Mouse (Mus musculus): Measurements from ENCODE around the gene Cmip. TPM values are rescaled to one million over a fixed set of nuclear protein-coding genes. Genes with fewer than 3 reads are reported as not detected.

The Cmip gene
- polyA plus RNA-seq, 2 experiments = 27.1 to 39.7 TPM

GRCm38 (mm10) chr8:117440759-117441158 is 183.9 kb downstream of the Cmip start:
- Histone ChIP-seq H3K4me1 (ENCODE audit: control insufficient read depth, insufficient read depth, low read length) (no peaks in the 10 kb centered on the region), H3K4me3 (replicated peaks; ENCODE audit: low read length) (no peak overlapping the region), H3K27ac (replicated peaks; ENCODE audit: low read depth, low read length) (no peak overlapping the region), H3K9ac (ENCODE audit: low read depth, low read length, severe bottlenecking) (no peak overlapping the region), H3K36me3 (ENCODE audit: control insufficient read depth, insufficient read depth, low read length) (peaks cover 45% of the 10 kb centered on the region), H3K4me2 (replicated peaks; ENCODE audit: low read depth, low read length, severe bottlenecking) (no peak overlapping the region), H3K27me3 (ENCODE audit: control insufficient read depth, insufficient read depth, low read length) (no peaks in the 10 kb centered on the region), H3K9me3 (ENCODE audit: control insufficient read depth, low read length) (no peaks in the 10 kb centered on the region)
- TF ChIP-seq POLR2A (IDR thresholded peaks at IDR 0.05; ENCODE audit: borderline replicate concordance, extremely low read depth, insufficient read depth, insufficient read length) = no peak
- 93% methylated on average over 6 of the region's 6 CpGs for WGBS
- ATAC-seq (ENCODE audit: low FRiP score, low read depth) = no peak
- DNase-seq (ENCODE audit: low spot score) = no peak

- Histone ChIP-seq H3K36me3 (ENCODE audit: control insufficient read depth, insufficient read depth, low read length) (peaks cover 46% of the 10 kb centered on the region), H3K4me3 (replicated peaks; ENCODE audit: low read length) (no peak overlapping the region), H3K9ac (ENCODE audit: low read depth, low read length, severe bottlenecking) (no peak overlapping the region), H3K9me3 (ENCODE audit: control insufficient read depth, low read length) (no peaks in the 10 kb centered on the region), H3K4me2 (replicated peaks; ENCODE audit: low read depth, low read length, severe bottlenecking) (no peak overlapping the region), H3K4me1 (ENCODE audit: control insufficient read depth, insufficient read depth, low read length) (no peaks in the 10 kb centered on the region), H3K27ac (replicated peaks; ENCODE audit: low read depth, low read length) (no peak overlapping the region), H3K27me3 (ENCODE audit: control insufficient read depth, insufficient read depth, low read length) (no peaks in the 10 kb centered on the region)
- WGBS = 46% methylated on average over 5 of the region's 5 CpGs
- ATAC-seq (ENCODE audit: low FRiP score, low read depth) (no peak; the same call in 1 of the 2 replicates), DNase-seq (ENCODE audit: low spot score) (no peak)
- no peak for TF ChIP-seq POLR2A (IDR thresholded peaks at IDR 0.05; ENCODE audit: borderline replicate concordance, extremely low read depth, insufficient read depth, insufficient read length)
Observed at GRCm38 (mm10) chr8:117445507-117445906, 188.6 kb downstream of the Cmip start.

- DNase-seq (ENCODE audit: low spot score) (no peak), ATAC-seq (ENCODE audit: low FRiP score, low read depth) (no peak)
Observed at GRCm38 (mm10) chr8:117446344-117446997, 189.6 kb downstream of the Cmip start.

GRCm38 (mm10) chr8:117451072-117451471 is 194.2 kb downstream of the Cmip start:
- DNase-seq (ENCODE audit: low spot score) = no peak
- TF ChIP-seq POLR2A (IDR thresholded peaks at IDR 0.05; ENCODE audit: borderline replicate concordance, extremely low read depth, insufficient read depth, insufficient read length) = no peak
- WGBS = 83% methylated on average over 9 of the region's 9 CpGs
- Histone ChIP-seq H3K4me3 (replicated peaks; ENCODE audit: low read length) (no peak overlapping the region), H3K27me3 (ENCODE audit: control insufficient read depth, insufficient read depth, low read length) (no peaks in the 10 kb centered on the region), H3K9ac (ENCODE audit: low read depth, low read length, severe bottlenecking) (no peak overlapping the region), H3K4me2 (replicated peaks; ENCODE audit: low read depth, low read length, severe bottlenecking) (no peak overlapping the region), H3K36me3 (ENCODE audit: control insufficient read depth, insufficient read depth, low read length) (peaks cover 87% of the 10 kb centered on the region), H3K9me3 (ENCODE audit: control insufficient read depth, low read length) (no peaks in the 10 kb centered on the region), H3K27ac (replicated peaks; ENCODE audit: low read depth, low read length) (no peak overlapping the region), H3K4me1 (ENCODE audit: control insufficient read depth, insufficient read depth, low read length) (no peaks in the 10 kb centered on the region)
- no peak for ATAC-seq (ENCODE audit: low FRiP score, low read depth)

More at GRCm38 (mm10) chr8:117446344-117446997, 189.6 kb downstream of the Cmip start:
- Histone ChIP-seq H3K4me3 (replicated peaks; ENCODE audit: low read length) (no peak overlapping the region), H3K4me1 (ENCODE audit: control insufficient read depth, insufficient read depth, low read length) (no peaks in the 10 kb centered on the region), H3K4me2 (replicated peaks; ENCODE audit: low read depth, low read length, severe bottlenecking) (no peak overlapping the region), H3K9me3 (ENCODE audit: control insufficient read depth, low read length) (no peaks in the 10 kb centered on the region), H3K27me3 (ENCODE audit: control insufficient read depth, insufficient read depth, low read length) (no peaks in the 10 kb centered on the region), H3K9ac (ENCODE audit: low read depth, low read length, severe bottlenecking) (no peak overlapping the region), H3K27ac (replicated peaks; ENCODE audit: low read depth, low read length) (no peak overlapping the region), H3K36me3 (ENCODE audit: control insufficient read depth, insufficient read depth, low read length) (peaks cover 55% of the 10 kb centered on the region)
- TF ChIP-seq POLR2A (IDR thresholded peaks at IDR 0.05; ENCODE audit: borderline replicate concordance, extremely low read depth, insufficient read depth, insufficient read length) = no peak
- 29% methylated on average over 15 of the region's 15 CpGs for WGBS

- ATAC-seq (ENCODE audit: low FRiP score, low read depth) = no peak
- H3K4me3 ChIP-seq (replicated peaks; ENCODE audit: low read length) = no peak overlapping the region
- H3K4me1 ChIP-seq (ENCODE audit: control insufficient read depth, insufficient read depth, low read length) = no peaks in the 10 kb centered on the region
- no peaks in the 10 kb centered on the region for H3K9me3 ChIP-seq (ENCODE audit: control insufficient read depth, low read length)
- no peak for TF ChIP-seq POLR2A (IDR thresholded peaks at IDR 0.05; ENCODE audit: borderline replicate concordance, extremely low read depth, insufficient read depth, insufficient read length)
- H3K36me3 ChIP-seq (ENCODE audit: control insufficient read depth, insufficient read depth, low read length) = peaks cover 86% of the 10 kb centered on the region
- no peak for DNase-seq (ENCODE audit: low spot score)
- H3K4me2 ChIP-seq (replicated peaks; ENCODE audit: low read depth, low read length, severe bottlenecking) = no peak overlapping the region
- no peak overlapping the region for H3K27ac ChIP-seq (replicated peaks; ENCODE audit: low read depth, low read length)
- no peak overlapping the region for H3K9ac ChIP-seq (ENCODE audit: low read depth, low read length, severe bottlenecking)
- 86% methylated on average over 6 of the region's 6 CpGs for WGBS
- no peaks in the 10 kb centered on the region for H3K27me3 ChIP-seq (ENCODE audit: control insufficient read depth, insufficient read depth, low read length)
Observed at GRCm38 (mm10) chr8:117453974-117454373, 197.1 kb downstream of the Cmip start.
